Mouse (Mus musculus) kidney, adult 2 months (tissue): ENCODE data around the gene Smok3b.

Experiments used
- CTCF ChIP-seq: fragments of 200-500 bp; conservative IDR thresholded peaks from 2 replicates; pipeline ENCODE4 v1.5.1; 2011; ENCODE audit warnings: low read depth, mild to moderate bottlenecking, control low read depth, low read length, moderate library complexity, mixed read lengths; ENCODE audit not compliant: insufficient read depth, insufficient read length
- POLR2A ChIP-seq: fragments of 200-500 bp; IDR thresholded peaks from one replicate; pipeline ENCODE4 v1.6.1; 2011; ENCODE audit warnings: low read depth, low read length, control low read depth

DNA sequence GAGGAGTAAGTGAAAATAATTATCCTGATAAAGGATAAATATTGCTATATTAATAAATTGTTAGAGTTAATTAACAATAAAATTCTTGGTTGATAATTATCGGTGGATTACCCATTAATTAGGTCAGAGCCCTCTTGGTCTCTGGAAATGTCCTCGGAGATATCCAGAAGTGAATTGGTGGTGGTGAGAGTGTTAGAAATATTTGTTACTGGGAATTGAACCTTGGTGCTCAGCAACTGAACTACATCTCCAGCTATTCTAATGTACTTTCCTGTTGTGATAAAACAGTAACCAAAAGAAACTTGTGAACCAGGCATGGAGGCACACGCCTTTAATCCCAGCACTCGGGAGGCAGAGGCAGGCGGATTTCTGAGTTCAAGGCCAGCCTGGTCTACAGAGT, 59.2 kb downstream of the Smok3b start:
- TF ChIP-seq CTCF: no peak
- no peak for TF ChIP-seq POLR2A
